In genomic region chr4:134127121-134127455, GRCm38 (mm10) we compare ENCODE assay signal across 8 mouse cellular contexts. TPM values are rescaled to one million over a fixed set of nuclear protein-coding genes. Genes with fewer than 3 reads are reported as not detected.
DNase-seq lines count a peak whose midpoint lies in the region; ATAC-seq and TF ChIP-seq lines count a peak whose summit lies in the region.

No protein-coding gene starts in this region.

- no peak for TF ChIP-seq CTCF in heart, adult 2 months (IDR thresholded peaks at IDR 0.05)
- TF ChIP-seq CTCF in CH12.LX (conservative IDR thresholded peaks at IDR 0.05 in 1 of 2, IDR thresholded peaks at IDR 0.05 in 1 of 2; ENCODE audit: low read depth in 2 of 2, low read length in 2 of 2) = no peak

- in situ Hi-C loops in CH12.LX (cut with MboI; ENCODE audit: low pct_ligation_motif_present, low pct_unique_long_range_greater_than_20kb, low sequenced_read_pairs) = loop anchor here (5.0 kb wide), 1 partner anchor 35 kb away; no protein-coding TSS in a partner anchor

- H3K9ac ChIP-seq in heart, adult 2 months (ENCODE audit: low read depth, low read length) = no peak overlapping the region
- H3K9ac ChIP-seq in CH12.LX (ENCODE audit: insufficient read depth, low read depth) = no peak overlapping the region
- H3K9ac ChIP-seq in forebrain, embryonic 15.5 days (replicated peaks) = no peak overlapping the region
- peak overlapping the region; percentile 30; the same call in 1 of the 2 replicates for H3K9ac ChIP-seq in limb, embryonic 11.5 days (ENCODE audit: low read length)
- no peak overlapping the region for H3K9ac ChIP-seq in stomach, embryonic 14.5 days (replicated peaks; ENCODE audit: low read depth, low read length)

- TF ChIP-seq RAD21 in CH12.LX (IDR thresholded peaks at IDR 0.05; ENCODE audit: low read depth, low read length) = no peak

- H3K36me3 ChIP-seq in heart, embryonic 10.5 days = peaks cover 27% of the 10 kb centered on the region
- H3K36me3 ChIP-seq in heart, adult 2 months (ENCODE audit: control insufficient read depth, insufficient read depth, low read length) = no peaks in the 10 kb centered on the region
- H3K36me3 ChIP-seq in CH12.LX (replicated peaks in 1 of 2; ENCODE audit: control insufficient read depth in 1 of 2, insufficient read depth in 1 of 2, low read length in 1 of 2) = peaks cover 24 to 58% of the 10 kb centered on the region in 2 experiments
- no peaks in the 10 kb centered on the region for H3K36me3 ChIP-seq in forebrain, embryonic 15.5 days
- H3K36me3 ChIP-seq in limb, embryonic 11.5 days (ENCODE audit: control insufficient read depth, insufficient read depth, low read length) = no peaks in the 10 kb centered on the region; the same call in 1 of the 2 replicates
- no peaks in the 10 kb centered on the region for H3K36me3 ChIP-seq in stomach, embryonic 14.5 days (ENCODE audit: control insufficient read depth, insufficient read depth, low read length)

- peak overlapping the region; percentile 75 for H3K4me3 ChIP-seq in heart, embryonic 10.5 days
- no peak overlapping the region for H3K4me3 ChIP-seq in heart, adult 2 months
- peak overlapping the region in 1 of 3 experiments; percentile 84 for H3K4me3 ChIP-seq in CH12.LX (replicated peaks in 1 of 3; ENCODE audit: low read depth in 2 of 3, low read length in 2 of 3, poor library complexity in 1 of 3)
- no peak overlapping the region for H3K4me3 ChIP-seq in forebrain, embryonic 15.5 days
- H3K4me3 ChIP-seq in limb, embryonic 11.5 days (ENCODE audit: low read depth, low read length) = no peak overlapping the region; the same call in 1 of the 2 replicates
- H3K4me3 ChIP-seq in stomach, embryonic 14.5 days (ENCODE audit: low read depth, low read length) = peak overlapping the region; percentile 84; the same call in 1 of the 2 replicates

- TF ChIP-seq EP300 in heart, adult 2 months (IDR thresholded peaks at IDR 0.05; ENCODE audit: insufficient read depth, low read depth, low read length) = no peak
- TF ChIP-seq EP300 in CH12.LX (IDR thresholded peaks at IDR 0.05; ENCODE audit: low read length) = no peak

- no peak for DNase-seq in heart, embryonic 10.5 days (ENCODE audit: low spot score)
- no peak for DNase-seq in heart, adult 2 months
- no peak for DNase-seq in CH12.LX (ENCODE audit: extremely low read depth)
- DNase-seq in limb, embryonic 11.5 days (ENCODE audit: low spot score) = no peak
- DNase-seq in thymus, adult 18-20 months = no peak

- dilution Hi-C loops in CH12.LX (cut with MboI; ENCODE audit: extremely low pct_ligation_motif_present, extremely low pct_unique_long_range_greater_than_20kb, low sequenced_read_pairs) = no loop called here

- no peaks in the 10 kb centered on the region for H3K9me3 ChIP-seq in heart, embryonic 10.5 days
- H3K9me3 ChIP-seq in CH12.LX (replicated peaks; ENCODE audit: low read length) = no peaks in the 10 kb centered on the region
- no peaks in the 10 kb centered on the region for H3K9me3 ChIP-seq in forebrain, embryonic 15.5 days
- no peaks in the 10 kb centered on the region for H3K9me3 ChIP-seq in limb, embryonic 11.5 days (ENCODE audit: control insufficient read depth, low read length)
- H3K9me3 ChIP-seq in stomach, embryonic 14.5 days (ENCODE audit: control insufficient read depth, low read depth, low read length) = no peaks in the 10 kb centered on the region

- H3K27me3 ChIP-seq in heart, embryonic 10.5 days (ENCODE audit: insufficient read depth, poor library complexity, severe bottlenecking) = no peaks in the 10 kb centered on the region
- no peaks in the 10 kb centered on the region for H3K27me3 ChIP-seq in heart, adult 2 months (ENCODE audit: control insufficient read depth, insufficient read depth, low read length)
- H3K27me3 ChIP-seq in CH12.LX (replicated peaks) = no peaks in the 10 kb centered on the region
- no peaks in the 10 kb centered on the region for H3K27me3 ChIP-seq in forebrain, embryonic 15.5 days
- no peaks in the 10 kb centered on the region for H3K27me3 ChIP-seq in limb, embryonic 11.5 days (ENCODE audit: control insufficient read depth, insufficient read depth, low read length)
- no peaks in the 10 kb centered on the region for H3K27me3 ChIP-seq in stomach, embryonic 14.5 days (ENCODE audit: control insufficient read depth, insufficient read depth, low read length)

- 89% methylated on average over 7 of the region's 7 CpGs for WGBS in heart, embryonic 10.5 days
- WGBS in heart, adult 2 months = 84% methylated on average over 7 of the region's 7 CpGs
- 86% methylated on average over 7 of the region's 7 CpGs for WGBS in forebrain, embryonic 15.5 days
- WGBS in limb, embryonic 11.5 days = 88% methylated on average over 7 of the region's 7 CpGs
- WGBS in stomach, embryonic 14.5 days = 84% methylated on average over 7 of the region's 7 CpGs

- peaks cover 55% of the 10 kb centered on the region for H3K4me1 ChIP-seq in heart, embryonic 10.5 days
- no peaks in the 10 kb centered on the region; the same call in 1 of the 2 replicates for H3K4me1 ChIP-seq in heart, adult 2 months (ENCODE audit: control insufficient read depth, insufficient read depth, low read length)
- peaks cover 27 to 62% of the 10 kb centered on the region in 2 experiments for H3K4me1 ChIP-seq in CH12.LX (ENCODE audit: control insufficient read depth in 1 of 2, insufficient read depth in 2 of 2)
- H3K4me1 ChIP-seq in forebrain, embryonic 15.5 days = peaks cover 28% of the 10 kb centered on the region
- H3K4me1 ChIP-seq in limb, embryonic 11.5 days (ENCODE audit: control insufficient read depth, insufficient read depth, low read length) = peaks cover 21% of the 10 kb centered on the region
- H3K4me1 ChIP-seq in stomach, embryonic 14.5 days (ENCODE audit: control insufficient read depth, insufficient read depth, low read length) = peaks cover 28% of the 10 kb centered on the region

- peak overlapping the region; percentile 16; the same call in 1 of the 2 replicates for H3K27ac ChIP-seq in heart, embryonic 10.5 days
- H3K27ac ChIP-seq in heart, adult 2 months = no peak overlapping the region
- 0 out of 2 replicates have a peak overlapping the region, but pooled peaks have one; percentile 2 for H3K27ac ChIP-seq in CH12.LX (ENCODE audit: insufficient read depth, low read depth)
- no peak overlapping the region for H3K27ac ChIP-seq in forebrain, embryonic 15.5 days (replicated peaks)
- no peak overlapping the region for H3K27ac ChIP-seq in limb, embryonic 11.5 days (replicated peaks; ENCODE audit: low read depth, low read length)
- no peak overlapping the region for H3K27ac ChIP-seq in stomach, embryonic 14.5 days (ENCODE audit: low read length)

- intact Hi-C loops in heart, adult 2 months (cut with DNase I) = no loop called here

- no peaks in the 10 kb centered on the region for H3K79me2 ChIP-seq in heart, adult 2 months (replicated peaks; ENCODE audit: control insufficient read depth, insufficient read depth, low read length)
- H3K79me2 ChIP-seq in CH12.LX (replicated peaks; ENCODE audit: control insufficient read depth, extremely low read depth, insufficient read depth, poor library complexity, severe bottlenecking) = peaks cover 6% of the 10 kb centered on the region; the same call in 1 of the 2 replicates

- H3K4me2 ChIP-seq in CH12.LX (ENCODE audit: insufficient read depth, low read depth, poor library complexity, severe bottlenecking) = peak overlapping the region; percentile 85; the same call in 1 of the 2 replicates
- H3K4me2 ChIP-seq in forebrain, embryonic 15.5 days (replicated peaks) = peak overlapping the region; percentile 90
- H3K4me2 ChIP-seq in limb, embryonic 11.5 days (ENCODE audit: low read depth, severe bottlenecking) = no peak overlapping the region
- peak overlapping the region; percentile 75; the same call in 1 of the 2 replicates for H3K4me2 ChIP-seq in stomach, embryonic 14.5 days (replicated peaks; ENCODE audit: low read depth, low read length)

- no peak for ATAC-seq in forebrain, embryonic 15.5 days (replicated peaks)
- no peak for ATAC-seq in limb, embryonic 11.5 days (ENCODE audit: insufficient number of reproducible peaks, low FRiP score, low TSS enrichment, low read depth)
- ATAC-seq in stomach, embryonic 14.5 days (ENCODE audit: insufficient number of reproducible peaks, insufficient read depth, low FRiP score, low read depth) = no peak
- ATAC-seq in erythroblast, adult 5-6 weeks (replicated peaks; ENCODE audit: low FRiP score, poor library complexity, severe bottlenecking) = no peak

- no peak for TF ChIP-seq POLR2A in heart, adult 2 months (IDR thresholded peaks at IDR 0.05; ENCODE audit: insufficient read depth, low read depth, low read length)
- peak; percentile 23; the same call in 1 of the 2 replicates for TF ChIP-seq POLR2A in CH12.LX (IDR thresholded peaks at IDR 0.05; ENCODE audit: low read depth, low read length)

RNA-seq across cellular contexts. Expression of gene Sh3bgrl3, which starts 1.5 kb away (rescaled TPM):
- 188 and 243 TPM in 2 replicates for polyA plus RNA-seq in heart, embryonic 10.5 days (2016; fragmentation: Nextera tagmentation; extraction: Ambion mirVana)
- total RNA-seq in heart, adult 2 months (2021) = 10 to 100 TPM; 34.3 to 45.7 TPM
- 98.9 and 139 TPM in 2 replicates for polyA plus RNA-seq in heart, adult 2 months (2012; rRNA removed)
- total RNA-seq in CH12.LX (2012; rRNA removed) (151 and 153 TPM in 2 replicates), CH12.LX (2014; rRNA removed) (104 and 128 TPM in 2 replicates)
- polyA plus RNA-seq in CH12.LX (2012; ENCODE audit: insufficient read length, low read depth) = 289 and 362 TPM in 2 replicates
- 326 and 335 TPM in 2 replicates for polyA plus RNA-seq in forebrain, embryonic 15.5 days (2015; fragmentation: Nextera tagmentation; extraction: Ambion mirVana)
- polyA plus RNA-seq in limb, embryonic 11.5 days (2014; fragmentation: Nextera tagmentation; extraction: Ambion mirVana) = 314 and 345 TPM in 2 replicates
- polyA plus RNA-seq in stomach, embryonic 14.5 days (2014; fragmentation: Nextera tagmentation; extraction: Ambion mirVana) = 403 and 435 TPM in 2 replicates
- total RNA-seq in erythroblast, adult 5-6 weeks (2015; ENCODE audit: low replicate concordance) = 231 and 242 TPM in 2 replicates
- total RNA-seq in erythroblast, adult 5-6 weeks (2017; ENCODE audit: low replicate concordance) = 56.2 and 119 TPM in 2 replicates

RNA-seq across cellular contexts. Expression of gene Ubxn11, which starts 24.7 kb away (rescaled TPM):
- polyA plus RNA-seq in heart, embryonic 10.5 days (2016; fragmentation: Nextera tagmentation; extraction: Ambion mirVana) = 2.6 and 2.9 TPM in 2 replicates
- 1 to 10 TPM; 1.6 to 2.1 TPM for total RNA-seq in heart, adult 2 months (2021)
- polyA plus RNA-seq in heart, adult 2 months (2012; rRNA removed) = 3.3 and 6.9 TPM in 2 replicates
- total RNA-seq in CH12.LX (2012; rRNA removed) (12.3 and 18.8 TPM in 2 replicates), CH12.LX (2014; rRNA removed) (6.0 and 6.6 TPM in 2 replicates)
- 35.9 and 38.8 TPM in 2 replicates for polyA plus RNA-seq in CH12.LX (2012; ENCODE audit: insufficient read length, low read depth)
- polyA plus RNA-seq in forebrain, embryonic 15.5 days (2015; fragmentation: Nextera tagmentation; extraction: Ambion mirVana) = 12.8 and 15.7 TPM in 2 replicates
- 5.7 and 6.0 TPM in 2 replicates for polyA plus RNA-seq in limb, embryonic 11.5 days (2014; fragmentation: Nextera tagmentation; extraction: Ambion mirVana)
- polyA plus RNA-seq in stomach, embryonic 14.5 days (2014; fragmentation: Nextera tagmentation; extraction: Ambion mirVana) = 7.0 and 8.3 TPM in 2 replicates
- total RNA-seq in erythroblast, adult 5-6 weeks (2015; ENCODE audit: low replicate concordance) = 0.84 TPM in 1 of 2 replicates, not detected in the other
- total RNA-seq in erythroblast, adult 5-6 weeks (2017; ENCODE audit: low replicate concordance) = 2.4 TPM in 1 of 2 replicates, not detected in the other

RNA-seq across cellular contexts. Expression of gene Cd52, which starts 32.2 kb away (rescaled TPM):
- polyA plus RNA-seq in heart, embryonic 10.5 days (2016; fragmentation: Nextera tagmentation; extraction: Ambion mirVana) = 1.7 and 4.2 TPM in 2 replicates
- total RNA-seq in heart, adult 2 months (2021) = 1 to 10 TPM; 4.1 to 5.8 TPM
- 9.0 and 19.2 TPM in 2 replicates for polyA plus RNA-seq in heart, adult 2 months (2012; rRNA removed)
- total RNA-seq in CH12.LX (2012; rRNA removed) (2,306 and 3,109 TPM in 2 replicates), CH12.LX (2014; rRNA removed) (4,323 and 5,448 TPM in 2 replicates)
- 1,849 and 1,886 TPM in 2 replicates for polyA plus RNA-seq in CH12.LX (2012; ENCODE audit: insufficient read length, low read depth)
- polyA plus RNA-seq in forebrain, embryonic 15.5 days (2015; fragmentation: Nextera tagmentation; extraction: Ambion mirVana) = 1.5 and 1.9 TPM in 2 replicates
- polyA plus RNA-seq in limb, embryonic 11.5 days (2014; fragmentation: Nextera tagmentation; extraction: Ambion mirVana) = 5.1 and 6.2 TPM in 2 replicates
- polyA plus RNA-seq in stomach, embryonic 14.5 days (2014; fragmentation: Nextera tagmentation; extraction: Ambion mirVana) = 16.3 and 16.4 TPM in 2 replicates
- total RNA-seq in erythroblast, adult 5-6 weeks (2015; ENCODE audit: low replicate concordance) = 324 and 347 TPM in 2 replicates
- 146 and 324 TPM in 2 replicates for total RNA-seq in erythroblast, adult 5-6 weeks (2017; ENCODE audit: low replicate concordance)

RNA-seq across cellular contexts. Expression of gene Cep85, which starts 59.8 kb away (rescaled TPM):
- polyA plus RNA-seq in heart, embryonic 10.5 days (2016; fragmentation: Nextera tagmentation; extraction: Ambion mirVana) = 28.2 and 31.1 TPM in 2 replicates
- 10 to 100 TPM; 54.4 to 63.2 TPM for total RNA-seq in heart, adult 2 months (2021)
- polyA plus RNA-seq in heart, adult 2 months (2012; rRNA removed) = 52.2 and 73.7 TPM in 2 replicates
- total RNA-seq in CH12.LX (2012; rRNA removed) (24.4 and 24.9 TPM in 2 replicates), CH12.LX (2014; rRNA removed) (29.4 and 32.8 TPM in 2 replicates)
- polyA plus RNA-seq in CH12.LX (2012; ENCODE audit: insufficient read length, low read depth) = 28.3 and 32.8 TPM in 2 replicates
- 19.9 and 20.5 TPM in 2 replicates for polyA plus RNA-seq in forebrain, embryonic 15.5 days (2015; fragmentation: Nextera tagmentation; extraction: Ambion mirVana)
- polyA plus RNA-seq in limb, embryonic 11.5 days (2014; fragmentation: Nextera tagmentation; extraction: Ambion mirVana) = 26.6 and 33.8 TPM in 2 replicates
- 43.2 and 55.9 TPM in 2 replicates for polyA plus RNA-seq in stomach, embryonic 14.5 days (2014; fragmentation: Nextera tagmentation; extraction: Ambion mirVana)
- 20.3 and 29.2 TPM in 2 replicates for total RNA-seq in erythroblast, adult 5-6 weeks (2015; ENCODE audit: low replicate concordance)
- total RNA-seq in erythroblast, adult 5-6 weeks (2017; ENCODE audit: low replicate concordance) = 50.7 and 68.1 TPM in 2 replicates

Comparison
In these comparisons a context has a peak if more than half of its experiments do, and no peak if none do; other contexts are left out.
1. H3K27ac ChIP-seq: peak in heart, embryonic 10.5 days (single experiment) and CH12.LX (single experiment); none in heart, adult 2 months (single experiment), forebrain, embryonic 15.5 days (single experiment), limb, embryonic 11.5 days (single experiment) and stomach, embryonic 14.5 days (single experiment).
2. H3K4me3 ChIP-seq: peak in heart, embryonic 10.5 days (single experiment) and stomach, embryonic 14.5 days (single experiment); none in heart, adult 2 months (single experiment), forebrain, embryonic 15.5 days (single experiment) and limb, embryonic 11.5 days (single experiment).
3. RNA of gene Cd52, which starts 32.2 kb away (polyA plus RNA-seq): 1,849 to 1,886 TPM in CH12.LX; 9.0 to 19.2 TPM in heart, adult 2 months, 16.3 to 16.4 TPM in stomach, embryonic 14.5 days, 5.1 to 6.2 TPM in limb, embryonic 11.5 days, 1.7 to 4.2 TPM in heart, embryonic 10.5 days and 1.5 to 1.9 TPM in forebrain, embryonic 15.5 days; every median in the first group is over 10 times any median in the second.